Mouse (Mus musculus): Measurements from ENCODE around the gene Gm28038. TPM values are rescaled to one million over a fixed set of nuclear protein-coding genes. Genes with fewer than 3 reads are reported as not detected.

Gm28038 gene
- polyA plus RNA-seq, 1 experiment from 2014 or later = not detected

GRCm38 (mm10) chr2:30281651-30282050, 808 bp downstream of the Gm28038 start:
- ATAC-seq = no peak
- H3K4me1 ChIP-seq (replicated peaks; ENCODE audit: control insufficient read depth, insufficient read depth, low read length) = peaks cover 7% of the 10 kb centered on the region; the same call in 1 of the 2 replicates
- H3K4me3 ChIP-seq (ENCODE audit: low read depth, low read length) = no peak overlapping the region
- H3K9ac ChIP-seq (ENCODE audit: low read depth, low read length) = no peak overlapping the region
- WGBS = 61% methylated on average over 3 of the region's 3 CpGs
- no peak overlapping the region for H3K27ac ChIP-seq (ENCODE audit: low read depth, low read length)
- H3K4me2 ChIP-seq (replicated peaks; ENCODE audit: low read depth) = no peak overlapping the region
- H3K9me3 ChIP-seq (ENCODE audit: control insufficient read depth) = no peaks in the 10 kb centered on the region
- no peaks in the 10 kb centered on the region for H3K27me3 ChIP-seq (replicated peaks; ENCODE audit: control insufficient read depth, insufficient read depth, low read length)
- 0 out of 2 replicates have a peak, but pooled peaks cover 5% of the 10 kb centered on the region for H3K36me3 ChIP-seq (ENCODE audit: control insufficient read depth, insufficient read depth)
- no peak for TF ChIP-seq CTCF (IDR thresholded peaks at IDR 0.05; ENCODE audit: low read depth)

GRCm38 (mm10) chr2:30283193-30283592, 2.4 kb downstream of the Gm28038 start:
- Histone ChIP-seq H3K27ac (ENCODE audit: low read depth, low read length) (peak overlapping the region; percentile 15; the same call in 1 of the 2 replicates), H3K27me3 (replicated peaks; ENCODE audit: control insufficient read depth, insufficient read depth, low read length) (no peaks in the 10 kb centered on the region), H3K36me3 (ENCODE audit: control insufficient read depth, insufficient read depth) (0 out of 2 replicates have a peak, but pooled peaks cover 5% of the 10 kb centered on the region), H3K9me3 (ENCODE audit: control insufficient read depth) (no peaks in the 10 kb centered on the region), H3K4me3 (ENCODE audit: low read depth, low read length) (no peak overlapping the region), H3K4me2 (replicated peaks; ENCODE audit: low read depth) (no peak overlapping the region), H3K4me1 (replicated peaks; ENCODE audit: control insufficient read depth, insufficient read depth, low read length) (peaks cover 7% of the 10 kb centered on the region; the same call in 1 of the 2 replicates), H3K9ac (ENCODE audit: low read depth, low read length) (no peak overlapping the region)
- TF ChIP-seq CTCF (IDR thresholded peaks at IDR 0.05; ENCODE audit: low read depth) = no peak
- ATAC-seq = no peak
- WGBS = 60% methylated on average over 2 of the region's 2 CpGs

- Histone ChIP-seq H3K9ac (ENCODE audit: low read depth, low read length) (0 out of 2 replicates have a peak overlapping the region, but pooled peaks have one; percentile 70), H3K9me3 (ENCODE audit: control insufficient read depth) (no peaks in the 10 kb centered on the region), H3K27ac (ENCODE audit: low read depth, low read length) (no peak overlapping the region), H3K36me3 (ENCODE audit: control insufficient read depth, insufficient read depth) (0 out of 2 replicates have a peak, but pooled peaks cover 5% of the 10 kb centered on the region), H3K4me2 (replicated peaks; ENCODE audit: low read depth) (peak overlapping the region; percentile 93), H3K4me3 (ENCODE audit: low read depth, low read length) (peak overlapping the region; percentile 87), H3K4me1 (replicated peaks; ENCODE audit: control insufficient read depth, insufficient read depth, low read length) (peaks cover 7% of the 10 kb centered on the region; the same call in 1 of the 2 replicates), H3K27me3 (replicated peaks; ENCODE audit: control insufficient read depth, insufficient read depth, low read length) (no peaks in the 10 kb centered on the region)
- no peak for ATAC-seq
- no peak for TF ChIP-seq CTCF (IDR thresholded peaks at IDR 0.05; ENCODE audit: low read depth)
- 87% methylated on average over 5 of the region's 5 CpGs for WGBS
Measured at GRCm38 (mm10) chr2:30285004-30285403, 4.2 kb downstream of the Gm28038 start.

- peaks cover 5% of the 10 kb centered on the region; the same call in 1 of the 2 replicates for H3K36me3 ChIP-seq (ENCODE audit: control insufficient read depth, insufficient read depth)
- 0 out of 2 replicates have a peak, but pooled peaks have one; percentile 1 for TF ChIP-seq CTCF (IDR thresholded peaks at IDR 0.05; ENCODE audit: low read depth)
- H3K4me3 ChIP-seq (ENCODE audit: low read depth, low read length) = peak overlapping the region; percentile 87
- H3K4me2 ChIP-seq (replicated peaks; ENCODE audit: low read depth) = peak overlapping the region; percentile 93
- no peaks in the 10 kb centered on the region for H3K9me3 ChIP-seq (ENCODE audit: control insufficient read depth)
- 10% methylated on average over 38 of the region's 38 CpGs for WGBS
- peaks cover 7% of the 10 kb centered on the region; the same call in 1 of the 2 replicates for H3K4me1 ChIP-seq (replicated peaks; ENCODE audit: control insufficient read depth, insufficient read depth, low read length)
- H3K27ac ChIP-seq (ENCODE audit: low read depth, low read length) = no peak overlapping the region
- H3K27me3 ChIP-seq (replicated peaks; ENCODE audit: control insufficient read depth, insufficient read depth, low read length) = no peaks in the 10 kb centered on the region
- peak overlapping the region; percentile 70 for H3K9ac ChIP-seq (ENCODE audit: low read depth, low read length)
- ATAC-seq = peak; percentile 46
Measured at GRCm38 (mm10) chr2:30285416-30286181, 4.8 kb downstream of the Gm28038 start.

GRCm38 (mm10) chr2:30286192-30287026, 5.6 kb downstream of the Gm28038 start, which contains the start of the genes Dolk and Nup188:
Gene Dolk, minus strand, starts transcription at chr2:30286334.
Gene Nup188, plus strand, starts transcription at chr2:30286397.
- ATAC-seq = peak; percentile 89
- Histone ChIP-seq H3K27ac (ENCODE audit: low read depth, low read length) (peak within 1 kb of the TSS; percentile 65), H3K9ac (ENCODE audit: low read depth, low read length) (peak within 1 kb of the TSS; percentile 70), H3K4me2 (replicated peaks; ENCODE audit: low read depth) (peak within 1 kb of the TSS; percentile 93), H3K36me3 (ENCODE audit: control insufficient read depth, insufficient read depth) (peaks cover 5% of the 10 kb centered on the region; the same call in 1 of the 2 replicates), H3K4me3 (ENCODE audit: low read depth, low read length) (peak within 1 kb of the TSS; percentile 87), H3K4me1 (replicated peaks; ENCODE audit: control insufficient read depth, insufficient read depth, low read length) (peaks cover 7% of the 10 kb centered on the region; the same call in 1 of the 2 replicates), H3K27me3 (replicated peaks; ENCODE audit: control insufficient read depth, insufficient read depth, low read length) (no peaks in the 10 kb centered on the region), H3K9me3 (ENCODE audit: control insufficient read depth) (no peaks in the 10 kb centered on the region)
- under 1% methylated on average over 67 of the region's 68 CpGs for WGBS
- 0 out of 2 replicates have a peak, but pooled peaks have one; percentile 2 for TF ChIP-seq CTCF (IDR thresholded peaks at IDR 0.05; ENCODE audit: low read depth)
